Mouse (Mus musculus): ENCODE results near the gene Nav2.

- TF ChIP-seq POLR2A (IDR thresholded peaks at IDR 0.05; ENCODE audit: extremely low read depth, insufficient read depth, low read length) (no peak), CTCF (IDR thresholded peaks at IDR 0.05; ENCODE audit: extremely low read depth, insufficient read depth, low read length) (no peak)
Measured at GRCm38 (mm10) chr7:49521349-49521748, 612.8 kb downstream of the Nav2 start.

All from cortical plate, adult 2 months (tissue).